Comparison of ENCODE assay signal across 9 mouse cellular contexts in the genomic region with DNA sequence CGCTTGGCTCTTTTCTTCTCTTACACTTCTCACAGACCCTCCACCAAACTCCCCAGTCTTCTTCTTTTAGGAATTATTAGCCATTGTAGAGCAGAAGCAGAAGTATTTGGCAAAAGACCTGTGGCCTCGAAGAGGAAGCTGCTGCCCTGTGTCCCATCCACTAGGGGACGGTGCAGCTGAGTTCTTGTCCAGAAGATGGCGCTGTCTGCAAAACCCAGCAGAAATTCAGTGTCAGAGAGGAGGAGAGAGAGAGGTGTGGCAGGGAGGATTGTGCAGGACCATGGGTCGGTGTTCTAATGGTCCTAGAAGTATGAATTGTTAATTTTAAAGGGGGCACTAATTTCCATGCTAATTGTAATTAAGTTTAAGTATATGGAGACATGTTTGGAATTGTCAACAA. TPM values are rescaled to one million over a fixed set of nuclear protein-coding genes. Genes with fewer than 3 reads are reported as not detected.
DNase-seq lines count a peak whose midpoint lies in the region; ATAC-seq and TF ChIP-seq lines count a peak whose summit lies in the region.
"Had no signal": no experiment of that assay in that cellular context is flagged by ENCODE, and none has a peak within 500 bp of the region (broad histone marks: within the 10 kb centered on the region; RNA-seq: fewer than 3 reads in every experiment).

No protein-coding gene starts in this region.

- no peak overlapping the region for H3K9ac ChIP-seq in intestine, postnatal 0 days (ENCODE audit: low read depth, low read length)
- no peak overlapping the region for H3K9ac ChIP-seq in intestine, embryonic 16.5 days (ENCODE audit: low read depth, low read length)
- H3K9ac ChIP-seq in forebrain, embryonic 14.5 days (ENCODE audit: low read length), result no peak overlapping the region
- H3K9ac ChIP-seq: embryonic facial prominence, embryonic 15.5 days had no signal

- H3K36me3 ChIP-seq in intestine, postnatal 0 days (ENCODE audit: control insufficient read depth, insufficient read depth), result no peaks in the 10 kb centered on the region
- H3K36me3 ChIP-seq in intestine, embryonic 16.5 days (ENCODE audit: control insufficient read depth, insufficient read depth, low read length), result no peaks in the 10 kb centered on the region
- H3K36me3 ChIP-seq in forebrain, embryonic 14.5 days (ENCODE audit: control insufficient read depth, insufficient read depth, low read length), result no peaks in the 10 kb centered on the region
- H3K36me3 ChIP-seq: embryonic facial prominence, embryonic 15.5 days had no signal

- H3K27ac ChIP-seq in intestine, postnatal 0 days (ENCODE audit: low read depth, low read length), result no peak overlapping the region
- H3K27ac ChIP-seq in intestine, embryonic 16.5 days (ENCODE audit: low read length), result no peak overlapping the region
- no peak overlapping the region for H3K27ac ChIP-seq in forebrain, embryonic 14.5 days (ENCODE audit: low read depth, low read length)
- H3K27ac ChIP-seq: embryonic facial prominence, embryonic 15.5 days had no signal

- ATAC-seq in intestine, postnatal 0 days, result 0 out of 2 replicates have a peak, but pooled peaks have one; percentile 25
- ATAC-seq in intestine, embryonic 16.5 days, result no peak
- ATAC-seq in forebrain, embryonic 14.5 days, result peak; percentile 58; the same call in 1 of the 2 replicates
- peak; percentile 85 for ATAC-seq in megakaryocyte progenitor cell, adult 5-6 weeks (replicated peaks; ENCODE audit: poor library complexity)

- peak; percentile 86 for TF ChIP-seq CTCF in intestine, postnatal 0 days (IDR thresholded peaks at IDR 0.05; ENCODE audit: low read depth)
- TF ChIP-seq CTCF in brain, embryonic 14.5 days (IDR thresholded peaks at IDR 0.05; ENCODE audit: borderline replicate concordance, extremely low read depth, insufficient read depth, insufficient read length), result peak; percentile 86

- H3K27me3 ChIP-seq in intestine, postnatal 0 days (replicated peaks; ENCODE audit: control insufficient read depth, insufficient read depth, low read length), result no peaks in the 10 kb centered on the region
- no peaks in the 10 kb centered on the region for H3K27me3 ChIP-seq in intestine, embryonic 16.5 days (replicated peaks; ENCODE audit: control insufficient read depth, insufficient read depth, low read length)
- H3K27me3 ChIP-seq in forebrain, embryonic 14.5 days (replicated peaks; ENCODE audit: control insufficient read depth, insufficient read depth, low read length), result no peaks in the 10 kb centered on the region
- H3K27me3 ChIP-seq: embryonic facial prominence, embryonic 15.5 days had no signal

- no peak for TF ChIP-seq POLR2A in brain, embryonic 14.5 days (IDR thresholded peaks at IDR 0.05; ENCODE audit: borderline replicate concordance, extremely low read depth, insufficient read depth, insufficient read length, poor library complexity, severe bottlenecking)

- 29% methylated on average over 5 of the region's 5 CpGs for WGBS in intestine, postnatal 0 days
- 29% methylated on average over 5 of the region's 5 CpGs for WGBS in intestine, embryonic 16.5 days
- 25% methylated on average over 5 of the region's 5 CpGs for WGBS in forebrain, embryonic 14.5 days

- DNase-seq in ES-CJ7 (ENCODE audit: low read depth, low spot score), result peak; percentile 77
- peak; percentile 64 for DNase-seq in brain, embryonic 14.5 days (ENCODE audit: low read depth)
- DNase-seq in forebrain, embryonic 14.5 days (ENCODE audit: low spot score), result peak; percentile 54
- DNase-seq in layer of hippocampus, postnatal 14 days (ENCODE audit: low spot score in 2 of 2), result peak; percentile 52 to 56
- DNase-seq in thymus, postnatal 25 days, result peak; percentile 58

- no peaks in the 10 kb centered on the region for H3K4me1 ChIP-seq in intestine, postnatal 0 days (replicated peaks; ENCODE audit: control insufficient read depth, insufficient read depth, low read length)
- no peaks in the 10 kb centered on the region for H3K4me1 ChIP-seq in intestine, embryonic 16.5 days (ENCODE audit: control insufficient read depth, insufficient read depth, low read length)
- no peaks in the 10 kb centered on the region for H3K4me1 ChIP-seq in forebrain, embryonic 14.5 days (ENCODE audit: control insufficient read depth, insufficient read depth, low read length)
- H3K4me1 ChIP-seq: embryonic facial prominence, embryonic 15.5 days had no signal

- no peaks in the 10 kb centered on the region for H3K9me3 ChIP-seq in intestine, postnatal 0 days (ENCODE audit: control insufficient read depth)
- no peaks in the 10 kb centered on the region for H3K9me3 ChIP-seq in intestine, embryonic 16.5 days (ENCODE audit: control insufficient read depth, low read length)
- H3K9me3 ChIP-seq in forebrain, embryonic 14.5 days (replicated peaks; ENCODE audit: control insufficient read depth, low read length), result no peaks in the 10 kb centered on the region
- H3K9me3 ChIP-seq: embryonic facial prominence, embryonic 15.5 days had no signal

- no peak overlapping the region for H3K4me3 ChIP-seq in intestine, postnatal 0 days (ENCODE audit: low read depth, low read length)
- no peak overlapping the region for H3K4me3 ChIP-seq in intestine, embryonic 16.5 days (ENCODE audit: low read length)
- H3K4me3 ChIP-seq in forebrain, embryonic 14.5 days (ENCODE audit: low read depth, low read length), result no peak overlapping the region
- H3K4me3 ChIP-seq: embryonic facial prominence, embryonic 15.5 days had no signal

- H3K4me2 ChIP-seq in intestine, postnatal 0 days (replicated peaks; ENCODE audit: low read depth), result no peak overlapping the region
- H3K4me2 ChIP-seq in intestine, embryonic 16.5 days (ENCODE audit: low read depth, low read length), result no peak overlapping the region
- no peak overlapping the region for H3K4me2 ChIP-seq in forebrain, embryonic 14.5 days (ENCODE audit: low read length)
- H3K4me2 ChIP-seq: embryonic facial prominence, embryonic 15.5 days had no signal

RNA-seq across cellular contexts. Expression of a gene that starts 55.1 kb away (rescaled TPM):
- polyA plus RNA-seq in intestine, postnatal 0 days (2015; fragmentation: Nextera tagmentation; extraction: Ambion mirVana), result 42.5 and 42.8 TPM in 2 replicates
- polyA plus RNA-seq in intestine, embryonic 16.5 days (2015; fragmentation: Nextera tagmentation; extraction: Ambion mirVana), result 46.2 and 59.7 TPM in 2 replicates
- polyA plus RNA-seq in brain, embryonic 14.5 days (2012; rRNA removed), result 27.0 and 43.6 TPM in 2 replicates
- 3.4 and 3.5 TPM in 2 replicates for polyA plus RNA-seq in forebrain, embryonic 14.5 days (2014; fragmentation: Nextera tagmentation; extraction: Ambion mirVana)
- 1 to 10 TPM; 2.8 to 6.2 TPM for total RNA-seq in layer of hippocampus, postnatal 14 days (2021)
- 0.64 and 0.74 TPM in 2 replicates for total RNA-seq in megakaryocyte progenitor cell, adult 5-6 weeks (2015)
- total RNA-seq in megakaryocyte progenitor cell, adult 5-6 weeks (2017), result 0.75 and 1.1 TPM in 2 replicates
